Mouse (Mus musculus) left cerebral cortex, postnatal 25 days (tissue): ENCODE data around the gene Gm5294. TPM values are rescaled to one million over a fixed set of nuclear protein-coding genes. Genes with fewer than 3 reads are reported as not detected.

Experiments
- DNase-seq, 2 experiments: peaks; one replicate each; pipeline ENCODE4 v3.0.0; 2022; ENCODE audit warnings: low spot score in 2 of 2, mixed read lengths in 1 of 2
- intact Hi-C: fragments of 180-260 bp; cut with DNase I; formaldehyde crosslinking; loops from one replicate; pipeline ENCODE4 v1.15.1; 2025
- total RNA-seq, 2 experiments: library from RNA; stranded (reverse); gene quantifications; 2 replicates each; pipeline ENCODE4 v1.2.3; 2021

Gm5294 gene
- not detected for total RNA-seq

DNA sequence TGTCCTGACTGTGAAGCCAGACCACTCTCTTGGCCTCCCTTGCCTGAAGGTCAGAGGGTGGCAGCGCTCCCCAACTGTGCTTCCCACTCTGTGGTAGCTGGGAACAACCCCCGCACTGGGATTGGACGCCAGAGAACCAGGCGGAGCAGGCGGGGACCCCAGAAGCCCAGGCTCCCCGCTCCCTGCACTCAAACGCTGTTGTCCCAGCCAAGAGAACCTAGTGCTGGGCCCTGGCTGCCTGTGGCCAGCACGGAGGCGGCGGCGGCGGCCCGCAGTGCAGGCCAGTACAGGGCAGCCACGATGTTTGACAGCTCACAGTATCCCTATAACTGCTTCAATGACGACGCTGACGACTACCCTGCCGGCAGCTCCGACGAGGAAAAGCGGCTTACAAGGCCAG lies at the start of gene Gm5294:
TSS of gene Gm5294 (plus strand) at position 301 of the 400 bp plus-strand sequence.
- intact Hi-C loops, result no loop called here
- no peak for DNase-seq

DNA sequence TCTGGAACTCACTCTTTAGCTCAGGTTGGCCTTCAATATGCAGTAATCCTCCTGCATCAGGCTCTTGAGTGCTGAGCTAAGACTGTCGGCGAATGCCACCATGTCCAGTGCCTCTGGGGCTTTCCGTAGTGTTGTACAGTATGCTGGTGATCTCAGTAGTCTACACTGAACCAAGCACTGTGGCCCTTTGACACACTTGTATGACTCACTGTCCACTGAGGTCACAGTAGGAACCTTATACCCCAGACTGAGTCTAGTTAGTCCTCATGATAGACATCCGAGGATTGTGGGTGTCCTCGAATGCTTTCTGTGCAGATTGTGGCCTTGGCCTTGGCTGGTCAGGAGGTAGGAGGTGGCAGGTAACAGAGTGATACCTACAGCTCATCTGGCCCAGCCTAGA lies 44.8 kb upstream of the Gm5294 start:
- intact Hi-C loops, result no loop called here

DNA sequence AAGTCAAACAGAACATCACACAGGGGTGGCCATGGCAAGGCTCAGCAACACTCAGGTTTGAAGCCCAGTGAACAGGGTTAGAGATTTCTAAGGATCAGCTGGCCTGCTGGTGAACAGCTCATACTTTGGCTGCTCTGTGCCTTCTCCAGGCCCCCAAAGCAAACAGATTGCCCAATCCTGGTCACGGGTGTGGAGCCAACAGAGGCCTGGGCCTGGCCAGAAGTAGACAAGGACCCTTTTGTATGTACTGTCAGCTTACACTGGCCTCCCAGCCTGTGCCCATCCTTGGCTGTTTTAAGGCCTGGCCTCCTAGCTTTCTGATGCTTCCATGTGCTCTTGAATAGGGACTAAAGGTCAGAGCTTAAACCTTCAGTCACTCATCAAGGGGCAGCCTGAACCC lies 43.5 kb upstream of the Gm5294 start:
- no peak for DNase-seq

More for the DNA sequence above, 44.8 kb upstream of the Gm5294 start:
- DNase-seq, result no peak

DNA sequence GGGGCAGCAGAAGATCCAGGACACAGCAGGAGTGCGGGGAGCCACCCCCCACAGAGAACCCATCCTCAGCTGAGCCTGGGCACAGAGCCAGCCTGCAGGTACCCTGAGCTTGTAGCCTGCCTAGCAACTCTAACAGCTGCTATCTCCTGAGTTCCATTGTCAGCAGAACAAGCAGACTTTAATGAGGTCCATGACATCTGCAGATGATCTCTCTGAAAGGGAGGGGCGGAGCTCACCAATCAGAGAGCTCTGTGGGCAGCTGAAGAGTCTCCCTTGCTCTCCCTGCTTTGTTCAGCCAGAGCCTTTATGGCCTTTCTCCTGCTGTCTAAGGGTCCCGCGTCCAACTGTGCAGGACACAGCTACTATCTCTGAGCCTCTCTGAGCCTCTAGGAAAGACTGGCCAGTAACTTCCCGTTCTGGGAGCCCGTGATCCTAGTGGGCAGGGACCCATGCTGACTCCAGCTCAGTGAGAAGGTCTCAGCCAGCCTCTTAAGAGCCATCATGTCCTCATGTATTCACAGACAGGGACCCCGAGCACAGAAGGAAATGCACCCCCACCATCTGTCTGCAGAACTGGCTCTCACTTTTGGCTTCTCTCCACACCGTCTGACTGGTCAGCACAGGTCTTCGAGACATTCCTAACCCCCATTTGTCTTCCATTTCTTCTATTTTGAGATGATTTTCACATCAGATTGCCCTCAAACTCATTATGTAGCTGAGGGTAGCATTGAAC lies 41.0 kb upstream of the Gm5294 start:
- intact Hi-C loops, result no loop called here
- peak in 1 of 2 experiments; percentile 51 for DNase-seq

More for the DNA sequence above, 43.5 kb upstream of the Gm5294 start:
- intact Hi-C loops, result no loop called here

DNA sequence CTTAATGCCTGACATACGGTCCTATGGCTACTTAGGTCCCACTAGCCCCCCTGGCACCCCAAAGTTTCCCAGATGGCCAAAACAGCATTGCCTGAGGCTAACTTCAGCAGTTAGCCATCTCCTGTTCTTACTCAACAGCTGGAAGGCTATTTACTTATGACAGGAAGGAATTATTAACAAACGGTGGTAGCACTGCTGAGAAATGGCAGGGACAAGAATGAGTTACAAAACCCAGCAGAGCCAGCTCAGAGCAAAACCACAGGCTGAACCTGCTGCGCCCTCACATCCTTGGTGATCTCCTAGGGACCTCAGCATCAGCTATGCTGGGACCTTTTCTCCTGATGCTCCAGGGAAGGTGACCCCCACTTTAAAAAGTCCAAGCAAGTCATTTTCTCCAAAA lies 40.2 kb upstream of the Gm5294 start:
- DNase-seq, result no peak
- intact Hi-C loops, result no loop called here

DNA sequence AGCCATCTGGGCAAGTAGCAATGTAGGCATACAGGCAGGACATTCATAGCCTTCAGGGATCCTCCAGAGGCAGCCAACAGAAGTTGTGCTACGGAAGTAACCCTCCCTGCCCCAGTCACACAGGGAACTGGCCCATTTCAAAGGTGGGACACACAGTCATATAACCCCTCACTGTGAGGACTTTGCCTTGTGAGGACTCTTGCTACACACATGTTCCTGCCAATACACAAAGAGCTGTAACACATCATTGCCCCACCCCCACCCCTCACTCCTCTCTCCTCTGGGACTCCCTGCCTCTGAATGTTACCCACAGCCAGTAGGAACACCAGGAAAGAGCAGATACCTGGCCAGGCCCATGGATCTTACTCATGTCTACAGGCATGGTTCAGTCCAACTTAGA lies 37.2 kb upstream of the Gm5294 start:
- intact Hi-C loops, result no loop called here
- no peak for DNase-seq

DNA sequence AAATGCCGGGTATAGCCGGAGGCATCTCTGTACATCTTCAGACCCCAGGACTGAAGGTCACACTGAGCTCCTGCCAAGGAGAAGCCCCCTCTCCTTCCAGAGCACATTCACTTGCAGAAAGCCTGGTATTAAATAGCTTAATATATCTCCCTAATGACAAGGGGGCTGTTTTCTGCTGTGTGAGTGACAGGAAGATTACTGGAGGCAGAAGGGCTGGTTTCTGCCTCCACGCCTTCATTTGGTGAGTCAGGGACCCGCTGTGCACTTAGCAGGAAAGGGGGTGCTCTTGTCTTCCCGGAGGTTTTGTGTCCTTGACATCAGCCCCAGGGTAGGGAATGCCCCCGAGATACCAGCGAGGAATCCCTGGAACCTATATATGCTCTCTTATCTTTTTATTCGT lies 36.7 kb upstream of the Gm5294 start:
- no peak for DNase-seq
- intact Hi-C loops, result no loop called here

DNA sequence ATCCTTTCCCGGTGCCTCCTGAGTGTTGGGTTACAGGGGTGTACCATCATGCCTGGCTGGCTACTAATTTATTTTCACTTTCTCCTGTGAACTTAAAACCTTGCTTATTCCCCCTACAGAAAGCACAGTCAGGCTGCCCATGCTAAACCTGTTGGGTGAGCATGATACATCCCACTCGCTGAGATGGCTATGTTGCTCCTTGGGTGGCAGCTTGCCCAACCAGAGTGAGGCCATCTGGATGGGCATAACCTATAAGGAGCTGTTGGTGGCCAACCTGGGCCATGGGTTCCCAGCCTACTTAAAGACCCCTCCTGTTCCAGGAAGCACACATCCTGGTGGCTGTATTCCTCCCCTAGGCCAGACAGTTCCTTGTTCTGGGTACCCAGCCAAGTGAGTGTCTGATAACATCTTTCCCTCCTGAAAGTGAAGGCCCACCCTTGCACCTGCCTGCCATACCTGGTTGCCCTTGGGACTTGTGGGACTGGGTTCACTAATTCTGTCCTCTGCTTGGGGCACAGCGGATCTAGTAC lies 33.8 kb upstream of the Gm5294 start:
- intact Hi-C loops, result no loop called here
- no peak for DNase-seq

DNA sequence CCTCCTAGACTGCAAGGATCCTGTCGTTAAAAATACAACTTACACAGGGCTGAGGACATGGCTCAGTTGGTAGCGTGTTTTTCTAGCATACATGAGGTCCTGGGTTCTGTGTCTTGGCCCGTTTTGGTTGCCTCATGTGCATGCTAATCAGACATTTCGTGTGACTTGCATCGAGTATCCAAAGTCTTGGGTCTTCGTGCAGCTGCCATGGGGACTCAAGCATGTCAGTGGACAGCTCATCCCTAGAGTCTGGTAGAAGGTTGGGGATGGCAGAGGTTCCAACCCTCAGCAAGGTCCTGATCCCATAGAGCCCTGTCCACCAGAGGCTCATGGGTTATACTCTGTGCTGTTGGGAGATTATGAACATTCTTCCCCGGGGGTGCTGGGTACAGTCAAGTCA lies 32.2 kb upstream of the Gm5294 start:
- intact Hi-C loops, result no loop called here
- DNase-seq, result no peak

DNA sequence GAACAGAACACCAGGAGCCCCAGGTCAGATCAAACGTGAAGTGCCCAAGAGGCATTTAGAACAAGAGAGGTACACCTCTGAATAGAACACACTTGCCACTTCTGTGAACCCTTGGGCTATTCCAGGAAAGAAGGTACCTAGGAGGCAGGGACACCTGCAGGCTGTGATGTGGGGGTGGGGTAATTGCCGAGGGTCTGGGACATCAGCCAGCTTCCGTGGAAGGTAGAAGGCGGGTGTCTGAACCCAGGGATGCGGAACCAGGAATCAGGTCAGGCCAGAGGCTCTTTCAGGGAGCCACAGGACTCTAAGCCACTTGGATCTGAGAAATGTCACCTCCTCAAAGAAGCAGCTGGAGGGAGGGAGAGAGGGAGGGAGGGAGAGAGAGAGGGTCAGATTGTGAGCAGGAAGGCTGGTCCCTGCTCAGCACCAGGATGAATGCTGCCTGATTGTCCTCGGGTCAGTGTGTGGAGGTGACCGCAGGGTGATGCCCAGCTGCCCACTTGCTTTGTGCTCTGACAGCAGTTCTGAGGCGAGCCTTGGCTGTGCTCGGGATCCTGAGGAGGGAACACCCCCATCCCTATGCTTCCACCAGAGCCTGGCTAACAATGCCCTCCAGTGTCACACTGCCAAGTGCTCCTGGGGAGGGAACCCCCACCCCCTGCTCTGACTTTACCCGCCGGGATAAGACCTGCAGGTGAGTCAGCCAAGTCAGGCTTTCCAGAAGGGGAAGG lies 31.2 kb upstream of the Gm5294 start:
- DNase-seq, result peak in 1 of 2 experiments; percentile 37
- intact Hi-C loops, result no loop called here

DNA sequence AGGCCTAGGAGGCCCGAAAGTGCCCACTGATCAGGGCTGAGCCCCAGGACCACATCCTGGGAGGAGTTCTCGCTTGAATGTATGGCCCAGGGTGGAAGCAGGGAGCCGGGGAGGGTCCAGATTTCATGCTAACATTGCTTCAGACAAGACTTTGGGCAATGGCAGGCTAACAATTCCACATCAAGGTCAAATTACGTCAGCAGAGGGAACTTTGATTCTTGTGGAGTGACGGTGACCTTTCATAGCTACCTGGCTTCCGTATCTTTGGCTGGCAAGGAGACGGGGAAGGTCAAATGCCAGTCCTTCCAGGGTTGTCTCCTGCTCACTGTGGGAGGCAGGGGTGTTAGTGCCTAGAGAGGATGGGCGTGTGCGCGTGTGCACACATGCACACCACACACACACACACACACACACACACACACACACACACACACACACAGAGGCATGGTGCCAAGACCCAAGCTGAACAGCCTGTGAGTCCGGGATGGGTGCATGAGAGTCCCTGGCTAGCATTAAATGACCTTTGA lies 28.9 kb upstream of the Gm5294 start:
- DNase-seq, result no peak
- intact Hi-C loops, result no loop called here

DNA sequence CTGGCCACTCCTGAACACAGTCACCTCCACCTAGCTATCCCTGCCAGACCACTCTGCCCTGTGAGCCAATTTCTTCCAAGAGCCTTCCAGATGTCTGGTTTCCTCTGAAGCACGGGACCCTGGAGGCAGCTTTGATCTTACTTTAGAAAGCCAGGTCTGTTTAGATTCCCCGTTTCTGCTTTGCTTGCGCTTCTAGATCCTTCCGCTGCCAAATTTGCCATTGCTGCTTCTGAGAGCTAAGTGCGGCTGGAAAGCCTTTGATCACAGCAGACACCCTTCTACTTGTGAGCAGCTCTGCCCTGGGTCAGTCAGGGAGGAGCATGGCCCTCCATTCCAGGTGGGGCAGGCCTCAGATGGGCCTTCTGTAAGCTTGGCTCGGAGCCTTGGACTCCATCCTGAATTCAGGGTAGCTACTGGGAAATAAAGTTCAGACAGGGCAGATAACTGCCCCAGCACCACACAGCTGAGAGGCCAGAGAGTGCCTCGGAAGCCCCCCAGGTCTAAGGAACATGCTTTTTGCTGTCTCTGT lies 18.2 kb upstream of the Gm5294 start:
- intact Hi-C loops, result no loop called here
- peak in 1 of 2 experiments; percentile 19 for DNase-seq

DNA sequence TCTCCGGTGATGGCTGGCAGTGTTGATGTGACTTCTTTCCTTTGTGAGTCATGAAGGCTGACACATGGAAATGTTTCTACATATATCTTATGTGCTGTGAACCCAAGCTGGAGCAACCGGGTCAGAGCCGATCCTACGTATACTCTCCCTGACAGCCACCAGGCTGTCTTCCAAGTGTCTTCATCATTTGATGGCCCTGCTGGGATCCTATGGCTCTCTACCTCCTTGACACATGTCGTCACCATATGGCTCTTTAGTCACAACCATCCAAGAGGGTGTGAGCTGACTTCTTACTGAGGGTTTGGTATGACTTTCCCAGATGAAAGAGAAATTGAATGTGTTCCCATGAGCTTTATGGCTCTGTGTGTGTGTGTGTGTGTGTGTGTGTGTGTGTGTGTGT lies 15.6 kb upstream of the Gm5294 start:
- DNase-seq, result peak in 1 of 2 experiments; percentile 23
- intact Hi-C loops, result no loop called here

DNA sequence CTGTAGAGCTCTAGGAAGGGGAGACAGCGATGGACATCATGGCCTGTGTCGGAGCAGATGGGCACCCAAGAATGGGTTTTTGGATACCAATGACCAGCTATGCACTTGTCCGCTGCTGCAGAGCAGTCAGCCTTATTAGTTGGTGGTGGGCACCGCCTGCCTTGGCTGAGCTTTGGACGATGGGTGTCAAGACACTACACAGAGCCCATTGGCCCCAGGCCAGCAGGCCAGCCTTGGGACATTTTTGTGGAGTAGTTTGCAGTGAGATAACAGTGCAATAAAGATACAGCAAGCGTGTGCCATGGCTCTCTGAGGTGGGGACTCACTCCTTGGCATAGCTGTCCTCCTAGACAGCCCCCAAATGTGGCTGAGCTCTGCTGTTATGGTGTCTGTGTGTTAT lies 10.1 kb upstream of the Gm5294 start:
- intact Hi-C loops, result no loop called here
- no peak for DNase-seq

DNA sequence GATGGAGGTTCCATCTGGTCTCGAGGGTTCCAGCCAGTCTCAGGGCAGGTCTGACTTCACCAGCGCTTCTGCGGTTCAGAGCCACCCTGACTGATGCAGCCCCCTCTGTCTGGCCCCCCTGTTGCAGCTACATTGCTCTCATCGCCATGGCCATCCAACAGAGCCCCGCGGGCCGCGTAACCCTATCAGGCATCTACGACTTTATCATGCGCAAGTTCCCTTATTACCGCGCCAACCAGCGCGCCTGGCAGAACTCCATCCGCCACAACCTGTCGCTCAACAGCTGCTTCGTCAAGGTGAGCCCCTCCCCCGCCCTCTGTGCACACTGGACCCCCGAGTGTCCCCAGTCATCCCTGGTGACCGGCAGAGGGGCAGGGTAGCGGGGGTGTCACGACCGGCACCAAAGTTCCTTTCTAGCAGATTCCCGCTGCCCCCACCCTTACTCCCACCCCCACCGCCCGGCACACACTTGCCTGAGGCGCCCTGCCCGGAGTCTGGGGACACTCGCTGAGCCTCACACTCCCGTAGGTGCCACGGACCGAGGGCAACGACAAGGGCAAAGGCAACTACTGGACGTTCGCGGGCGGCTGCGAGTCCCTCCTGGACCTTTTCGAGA lies 945 bp downstream of the Gm5294 start:
- no peak for DNase-seq
- intact Hi-C loops, result no loop called here

DNA sequence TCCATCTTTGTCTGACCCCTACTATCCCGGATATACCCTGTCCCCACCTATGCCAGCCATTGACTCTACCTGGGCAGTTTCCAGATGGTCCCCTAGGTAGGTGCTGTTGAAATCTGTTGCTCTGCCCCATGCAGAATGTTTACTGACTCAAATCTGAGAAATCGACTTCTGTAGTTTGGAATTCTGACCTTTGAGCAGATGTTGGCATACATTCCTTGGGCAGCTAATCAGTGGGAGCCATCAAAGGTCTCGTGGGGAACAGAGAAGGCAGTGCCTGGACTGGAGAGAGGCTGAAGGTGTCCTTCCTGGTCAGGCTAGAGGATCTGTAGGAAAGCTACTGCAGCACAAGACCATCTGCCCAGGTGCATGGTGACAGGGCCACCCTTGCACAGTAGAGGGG lies 5.2 kb downstream of the Gm5294 start:
- intact Hi-C loops, result no loop called here
- DNase-seq, result no peak

DNA sequence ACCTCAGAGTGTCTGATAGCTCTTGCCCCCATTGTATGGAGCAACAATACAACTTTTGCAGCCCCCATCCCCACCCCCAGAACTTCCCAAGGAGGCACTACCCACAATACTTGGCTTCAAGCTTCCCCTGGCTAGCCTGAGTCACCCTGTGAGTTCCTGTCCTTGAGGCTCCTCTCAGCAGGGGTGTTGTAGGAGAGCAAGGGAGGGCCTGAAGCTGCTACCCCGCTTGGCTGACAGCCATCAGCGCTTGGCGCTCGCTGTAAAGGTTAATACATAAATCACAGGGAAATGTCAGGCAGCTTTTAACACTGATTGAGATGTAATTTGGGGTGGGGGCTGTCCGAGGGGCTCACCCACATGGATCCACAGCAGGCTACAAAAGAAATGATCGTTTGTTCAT lies 13.5 kb downstream of the Gm5294 start:
- DNase-seq, result no peak
- intact Hi-C loops, result no loop called here

DNA sequence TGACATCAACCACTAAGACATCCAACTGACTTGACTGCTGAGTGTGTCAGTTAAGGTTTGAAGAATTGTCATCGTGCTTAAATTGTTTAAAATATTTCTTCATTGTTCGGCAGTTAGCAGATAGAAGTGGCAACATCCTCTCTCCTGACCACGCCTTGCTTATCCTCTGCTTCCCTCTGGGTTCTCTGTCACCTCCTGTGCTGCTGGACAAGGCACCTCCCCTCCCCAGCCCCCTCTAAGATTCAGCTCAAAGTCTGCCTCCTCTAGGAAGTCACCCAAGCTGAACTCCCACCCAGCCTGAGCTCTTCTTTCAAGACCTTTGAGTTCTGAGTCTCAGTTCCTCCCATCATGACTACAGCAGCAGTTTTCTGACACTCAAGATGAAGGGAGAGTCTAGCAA lies 15.0 kb downstream of the Gm5294 start:
- intact Hi-C loops, result no loop called here
- DNase-seq, result no peak

DNA sequence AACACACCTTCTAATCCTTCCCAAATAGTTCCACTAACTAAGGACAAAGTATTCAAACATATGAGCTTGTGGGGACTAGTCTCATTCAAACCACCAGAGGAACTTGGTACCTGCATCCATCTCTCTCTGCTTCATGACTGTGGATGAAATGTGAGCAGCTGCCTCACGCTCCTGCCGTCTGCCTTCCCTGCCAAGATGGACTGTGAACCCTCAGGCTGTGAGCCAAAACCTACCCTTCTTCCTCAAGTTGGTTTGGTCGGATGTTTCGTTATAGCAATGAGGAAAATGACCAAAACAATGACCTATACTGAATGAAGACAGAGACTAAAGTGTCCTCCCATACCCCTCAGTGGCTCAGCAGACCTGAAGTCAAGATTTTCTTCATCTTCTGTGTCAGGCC lies 21.1 kb downstream of the Gm5294 start:
- intact Hi-C loops, result no loop called here
- no peak for DNase-seq

DNA sequence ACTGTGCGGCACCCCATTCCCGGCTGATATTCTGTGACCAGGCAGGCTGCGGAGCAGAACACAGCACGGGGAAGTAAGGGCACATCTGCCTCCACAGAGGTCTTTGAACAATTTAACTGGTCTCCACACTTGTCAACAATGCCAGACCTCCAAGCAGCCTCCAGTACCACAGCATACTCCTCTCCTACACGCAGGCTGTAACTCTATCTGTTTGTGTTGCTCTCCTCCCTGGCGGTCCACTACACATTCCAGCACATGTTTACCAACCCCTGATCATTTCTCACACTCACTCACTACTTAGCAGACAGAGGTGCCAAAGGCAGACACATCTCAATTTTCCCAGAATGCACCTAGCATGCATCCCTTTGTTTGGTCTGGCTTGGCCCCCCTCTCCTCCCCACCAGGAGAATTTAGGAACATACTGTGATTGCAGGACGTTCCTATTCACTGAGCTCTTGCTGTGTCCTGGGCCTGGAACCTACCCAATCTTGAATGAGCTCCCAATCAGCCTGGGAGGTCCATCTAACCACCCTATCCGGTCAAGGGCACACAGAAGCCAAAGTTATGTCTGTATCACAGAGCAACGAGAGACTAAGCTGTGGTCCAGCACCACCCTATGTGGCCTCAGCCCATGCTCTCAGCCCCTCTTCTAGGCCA lies 23.4 kb downstream of the Gm5294 start:
- DNase-seq, result no peak
- intact Hi-C loops, result no loop called here
